Mouse (Mus musculus) urinary bladder, postnatal 0 days (tissue): ENCODE measurements around the gene Gm6904. TPM values are rescaled to one million over a fixed set of nuclear protein-coding genes. Genes with fewer than 3 reads are reported as not detected.

Experiments
- polyA plus RNA-seq: library from polyadenylated mRNA; unstranded; fragments of >200 nt; fragmentation: Nextera tagmentation; extraction: Ambion mirVana; gene quantifications from 2 replicates; pipeline ENCODE4 v1.2.1, GENCODE M21; 2015

The Gm6904 gene
- not detected in 2 replicates for polyA plus RNA-seq

DNA sequence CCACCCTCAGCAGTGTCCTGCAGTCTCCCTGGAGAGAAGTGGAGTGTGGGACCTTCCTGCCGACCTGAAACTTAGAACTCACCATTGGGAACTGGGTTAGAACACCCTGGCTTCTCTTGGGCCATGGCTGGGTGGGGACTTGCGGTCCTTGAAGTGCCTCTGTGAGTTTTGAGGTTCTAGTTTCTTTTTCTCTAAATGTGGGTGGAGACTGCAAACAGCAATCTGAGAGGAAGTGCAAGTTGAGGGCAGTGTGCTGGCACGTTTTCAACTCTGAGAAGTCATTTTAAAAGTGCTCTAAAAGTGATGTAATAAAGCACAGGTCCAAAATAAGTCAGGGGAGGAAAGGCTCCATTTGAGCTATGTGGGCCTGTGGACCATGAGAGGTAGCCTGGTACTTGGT is at the start of gene Gm6904:
Gm6904 (minus strand) TSS at position 161 of the 400 bp plus-strand sequence.

DNA sequence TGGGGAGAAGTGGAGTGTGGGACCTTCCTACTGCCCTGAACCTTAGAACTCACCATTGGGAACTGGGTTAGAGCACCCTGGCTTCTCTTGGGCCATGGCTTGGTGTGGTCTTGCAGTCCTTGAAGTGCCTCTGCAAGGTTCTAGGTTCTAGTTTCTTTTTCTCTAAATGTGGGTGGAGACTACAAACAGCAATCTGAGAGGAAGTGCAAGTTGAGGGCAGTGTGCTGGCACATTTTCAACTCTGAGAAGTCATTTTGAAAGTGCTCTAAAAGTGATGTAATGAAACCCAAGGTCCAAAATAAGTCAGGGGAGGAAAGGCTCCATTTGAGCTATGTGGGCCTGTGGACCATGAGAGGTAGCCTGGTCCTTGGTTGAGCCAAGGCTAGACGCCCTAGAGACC is 37.4 kb upstream of the Gm6904 start, which contains the start of gene Phf11a:
Phf11a (minus strand) TSS at position 132 of the 400 bp plus-strand sequence.

DNA sequence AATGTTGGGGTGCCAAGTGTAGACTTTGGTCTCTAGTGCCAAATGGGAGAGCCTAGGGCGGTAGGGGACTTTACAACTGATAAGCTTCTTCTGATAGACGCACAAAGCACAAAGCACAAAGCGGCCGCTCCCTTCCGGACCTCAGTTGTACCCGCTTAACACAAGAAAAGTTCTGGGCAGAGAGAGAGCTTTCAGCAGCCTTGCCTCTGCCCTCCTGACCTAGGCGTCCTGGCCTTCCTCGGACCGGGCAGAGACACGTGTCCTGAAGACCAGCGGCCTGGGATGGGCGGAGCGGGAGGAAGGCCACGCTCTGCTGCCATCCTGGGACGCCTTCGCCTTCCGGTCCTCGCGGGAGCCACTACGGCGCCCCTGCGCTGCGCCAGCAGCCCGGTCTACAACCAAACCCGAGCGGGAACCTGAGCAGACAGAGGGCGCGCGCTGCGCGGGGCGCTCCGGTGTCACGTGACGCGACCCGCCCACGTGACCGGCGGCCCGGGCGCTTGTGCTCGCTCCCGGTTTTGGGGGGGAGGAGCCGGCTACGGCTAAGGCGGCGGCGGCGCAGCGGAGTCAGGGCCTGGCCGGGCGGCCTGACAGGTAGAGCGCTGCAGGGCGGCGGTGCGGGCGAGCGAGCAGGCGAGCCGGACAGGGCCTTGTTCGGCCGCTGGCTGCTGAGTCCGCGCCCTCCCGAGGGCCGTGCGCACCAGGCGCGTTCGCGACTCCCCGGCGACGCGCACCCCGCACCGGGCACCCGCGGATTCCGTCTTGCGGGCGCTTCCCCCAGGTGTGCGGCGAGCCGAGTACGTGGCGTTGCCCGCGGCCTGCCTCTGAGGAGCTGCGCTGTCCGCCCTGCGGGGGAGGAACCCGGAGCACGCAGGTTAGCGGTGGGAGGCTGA is 59.1 kb downstream of the Gm6904 start, which contains the start of gene Rcbtb1:
Rcbtb1 (plus strand) TSS at position 499 of the 893 bp plus-strand sequence.

Other genes with a start within 250 kb of the Gm6904 start
- not detected in 2 replicates for gene 1700129C05Rik, start 117.3 kb downstream of the Gm6904 start, polyA plus RNA-seq
- not detected in 2 replicates for gene Gm5142, start 81.5 kb downstream of the Gm6904 start, polyA plus RNA-seq
- gene Rcbtb1, start 59.0 kb downstream of the Gm6904 start, polyA plus RNA-seq, result 14.4 and 14.5 TPM in 2 replicates
- gene Phf11a, start 37.3 kb upstream of the Gm6904 start, polyA plus RNA-seq, result 0.45 and 0.89 TPM in 2 replicates
- 2.6 and 4.0 TPM in 2 replicates for gene Phf11b, start 81.1 kb upstream of the Gm6904 start, polyA plus RNA-seq
- gene Phf11d, start 105.3 kb upstream of the Gm6904 start, polyA plus RNA-seq, result 5.5 and 6.0 TPM in 2 replicates
- gene Phf11c, start 135.2 kb upstream of the Gm6904 start, polyA plus RNA-seq, result 0.10 and 0.17 TPM in 2 replicates
- 4.3 and 6.3 TPM in 2 replicates for gene Setdb2, start 180.7 kb upstream of the Gm6904 start, polyA plus RNA-seq
- gene Cab39l, start 180.8 kb upstream of the Gm6904 start, polyA plus RNA-seq, result 41.1 and 48.4 TPM in 2 replicates